Mouse (Mus musculus) heart, postnatal 0 days (tissue): ENCODE measurements at regions not wholly inside any gene's neighbourhood (a gene's known extent, or its start where the extent isn't known, plus 50 kb on each side); places are given as distances from the start of the nearest gene placed in this dataset.
A peak's percentile ranks its signal among the peaks of the same experiment; 100 is the strongest.

ENCODE experiments used
- ATAC-seq: fragments of 200-750 bp; cut with Nextera tagmentation; 2 replicates; pipeline ENCODE4 v1.8.0; 2017; ENCODE audit warnings: low read depth, moderate number of reproducible peaks, moderate library complexity; ENCODE audit not compliant: insufficient read depth
- DNase-seq: peaks from one replicate; pipeline ENCODE4 v3.0.0-alpha.2; 2016; ENCODE audit warnings: low spot score
- H3K27ac ChIP-seq: fragments of 300-500 bp; sonication (generic); 2 replicates; pipeline ENCODE4 v1.5.1; 2014; ENCODE audit warnings: low read depth, mild to moderate bottlenecking
- H3K27me3 ChIP-seq: fragments of 300-500 bp; sonication (generic); 2 replicates; pipeline ENCODE4 v1.6.1; 2014; ENCODE audit warnings: low read length, mixed read lengths; ENCODE audit not compliant: control insufficient read depth, insufficient read depth
- H3K36me3 ChIP-seq: fragments of 300-500 bp; sonication (generic); replicated peaks from 2 replicates; pipeline ENCODE4 v1.6.1; 2014; ENCODE audit warnings: low read length, mixed read lengths; ENCODE audit not compliant: control insufficient read depth, insufficient read depth
- H3K4me1 ChIP-seq: fragments of 300-500 bp; sonication (generic); 2 replicates; pipeline ENCODE4 v1.6.1; 2014; ENCODE audit warnings: antibody characterized with exemption; ENCODE audit not compliant: control insufficient read depth, insufficient read depth
- H3K4me2 ChIP-seq: fragments of 300-500 bp; sonication (generic); 2 replicates; pipeline ENCODE4 v1.6.1; 2014; ENCODE audit warnings: low read depth, mild to moderate bottlenecking, low read length, moderate library complexity
- H3K4me3 ChIP-seq: fragments of 300-500 bp; sonication (generic); 2 replicates; pipeline ENCODE4 v1.5.1; 2014; ENCODE audit warnings: low read depth, low read length
- H3K9ac ChIP-seq: fragments of 300-500 bp; sonication (generic); replicated peaks from 2 replicates; pipeline ENCODE4 v1.6.1; 2014; ENCODE audit warnings: low read depth, low read length, mixed read lengths
- H3K9me3 ChIP-seq: fragments of 300-500 bp; sonication (generic); replicated peaks from 2 replicates; pipeline ENCODE4 v1.6.1; 2016; ENCODE audit warnings: low read length; ENCODE audit not compliant: control insufficient read depth
- CTCF ChIP-seq: IDR thresholded peaks from 2 replicates; pipeline ENCODE4 v1.5.1; 2016; ENCODE audit warnings: antibody characterized with exemption, control low read depth, low read depth
- EP300 ChIP-seq: IDR thresholded peaks from 2 replicates; pipeline ENCODE4 v1.6.1; 2016; ENCODE audit warnings: antibody characterized with exemption, low read depth
- WGBS: fragments of 180-500 bp; shearing (Covaris S2); extraction: QIAGEN DNeasy Blood & Tissue Kit; methylation state at CpG from one replicate; pipeline ENCODE4 v1.1.7; 2014; 5-methylcytosine and 5-hydroxymethylcytosine counted together

GRCm38 (mm10) chr16:95872436-95872835, 118.3 kb downstream of the Psmg1 start:
- H3K4me2 ChIP-seq: no peak overlapping the region
- H3K27me3 ChIP-seq: no peaks in the 10 kb centered on the region
- H3K4me3 ChIP-seq: no peak overlapping the region
- 48% methylated on average over 3 of the region's 3 CpGs for WGBS
- H3K9me3 ChIP-seq: no peaks in the 10 kb centered on the region
- H3K9ac ChIP-seq: no peak overlapping the region
- TF ChIP-seq CTCF (no peak), EP300 (peak; percentile 90)
- peak; percentile 79 for ATAC-seq
- no peaks in the 10 kb centered on the region for H3K4me1 ChIP-seq
- DNase-seq: peak; percentile 51
- H3K27ac ChIP-seq: peak overlapping the region; percentile 53
- H3K36me3 ChIP-seq: no peaks in the 10 kb centered on the region

GRCm38 (mm10) chr16:95870291-95870690, 120.5 kb downstream of the Psmg1 start:
- Histone ChIP-seq H3K27ac (peak overlapping the region; percentile 47), H3K4me3 (no peak overlapping the region), H3K27me3 (no peaks in the 10 kb centered on the region), H3K4me1 (no peaks in the 10 kb centered on the region), H3K9ac (no peak overlapping the region), H3K36me3 (no peaks in the 10 kb centered on the region), H3K4me2 (no peak overlapping the region), H3K9me3 (no peaks in the 10 kb centered on the region)
- 54% methylated on average over 2 of the region's 2 CpGs for WGBS
- TF ChIP-seq CTCF: no peak
- no peak for TF ChIP-seq EP300
- DNase-seq: no peak
- ATAC-seq: no peak

- no peak for ATAC-seq
- Histone ChIP-seq H3K4me2 (no peak overlapping the region), H3K9ac (no peak overlapping the region), H3K4me3 (no peak overlapping the region), H3K4me1 (no peaks in the 10 kb centered on the region), H3K9me3 (no peaks in the 10 kb centered on the region), H3K27ac (peak overlapping the region; percentile 47; the same call in 1 of the 2 replicates), H3K36me3 (no peaks in the 10 kb centered on the region), H3K27me3 (no peaks in the 10 kb centered on the region)
- 42% methylated on average over 5 of the region's 5 CpGs for WGBS
- no peak for DNase-seq
- TF ChIP-seq CTCF (no peak), EP300 (no peak)
These were observed 121.3 kb downstream of the Psmg1 start for GRCm38 (mm10) chr16:95869501-95869900.

DNA sequence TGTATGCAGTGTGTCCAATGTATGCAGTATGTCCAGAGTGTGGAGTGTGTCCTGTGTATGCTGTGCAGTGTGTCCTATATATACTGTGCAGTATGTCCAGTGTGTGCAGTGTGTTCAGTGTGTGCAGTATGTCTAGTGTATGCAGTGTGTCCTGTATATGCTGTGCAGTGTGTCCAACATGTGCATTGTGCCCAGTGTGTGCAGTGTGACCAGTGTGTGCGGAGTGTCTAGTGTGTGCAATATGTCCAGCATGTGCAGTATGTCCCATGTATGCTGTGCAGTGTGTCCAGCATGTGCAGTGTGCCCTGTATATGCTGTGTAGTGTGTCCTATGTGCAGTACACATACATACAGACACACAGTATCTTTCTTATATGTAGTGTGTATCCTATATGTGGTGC, 121.9 kb downstream of the Psmg1 start:
- Histone ChIP-seq H3K36me3 (no peaks in the 10 kb centered on the region), H3K4me3 (no peak overlapping the region), H3K27me3 (no peaks in the 10 kb centered on the region), H3K4me2 (no peak overlapping the region), H3K9ac (no peak overlapping the region), H3K4me1 (no peaks in the 10 kb centered on the region), H3K9me3 (no peaks in the 10 kb centered on the region), H3K27ac (no peak overlapping the region)
- ATAC-seq: no peak
- WGBS: 93% methylated on average over 1 of the region's 1 CpGs
- DNase-seq: no peak
- TF ChIP-seq CTCF (no peak), EP300 (no peak)

DNA sequence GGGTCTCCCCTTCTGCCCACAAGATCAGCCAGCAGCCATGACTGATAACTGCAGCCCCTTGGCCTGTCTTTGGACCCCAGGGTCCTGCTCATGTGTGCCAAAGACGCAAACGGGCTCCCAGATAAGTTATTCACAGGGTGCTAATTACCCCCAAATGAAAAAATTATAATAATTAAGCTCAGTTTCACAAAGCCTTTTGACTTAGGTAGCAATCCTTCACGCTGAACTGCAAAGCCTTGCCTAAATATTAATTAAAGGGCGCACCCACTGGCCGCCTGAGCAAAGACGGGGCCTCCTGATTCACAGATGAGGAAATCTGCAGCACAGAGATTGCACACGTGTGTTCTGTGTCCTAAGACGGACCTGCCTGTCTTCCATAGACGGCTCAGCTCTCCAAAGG, 123.2 kb downstream of the Psmg1 start:
- H3K9me3 ChIP-seq: no peaks in the 10 kb centered on the region
- H3K27ac ChIP-seq: no peak overlapping the region; the same call in 1 of the 2 replicates
- DNase-seq (no peak), ATAC-seq (no peak)
- H3K4me3 ChIP-seq: no peak overlapping the region
- no peak overlapping the region for H3K9ac ChIP-seq
- no peaks in the 10 kb centered on the region for H3K36me3 ChIP-seq
- 72% methylated on average over 9 of the region's 9 CpGs for WGBS
- 0 out of 2 replicates have a peak, but pooled peaks cover 4% of the 10 kb centered on the region for H3K4me1 ChIP-seq
- TF ChIP-seq CTCF (no peak), EP300 (no peak)
- no peaks in the 10 kb centered on the region for H3K27me3 ChIP-seq
- no peak overlapping the region for H3K4me2 ChIP-seq

DNA sequence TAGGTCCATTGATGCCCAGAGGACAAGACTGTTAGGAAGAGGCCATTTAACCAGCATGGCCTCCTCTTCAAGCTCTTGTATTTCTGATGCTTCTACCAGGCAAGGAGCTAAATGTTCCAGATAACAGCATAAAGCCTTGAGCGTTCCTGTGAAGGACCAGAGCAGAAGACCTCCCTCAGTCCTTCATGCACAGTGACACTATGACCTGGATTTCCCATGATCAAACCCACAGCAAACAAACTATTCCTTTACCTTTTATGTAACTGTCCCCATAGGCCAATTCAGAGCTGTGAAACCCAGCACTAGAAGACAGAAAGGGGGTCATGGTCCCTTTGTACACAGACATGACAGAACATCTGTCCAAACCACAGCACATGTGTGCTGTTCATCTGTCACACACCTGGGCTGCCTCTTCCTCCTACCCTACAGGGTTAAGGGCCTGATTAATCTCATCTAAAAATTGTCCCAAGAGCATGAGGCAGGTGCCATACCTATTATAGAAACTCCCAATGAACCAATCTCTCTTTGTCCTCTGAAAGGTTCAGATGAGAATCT, 123.8 kb downstream of the Psmg1 start:
- 0 out of 2 replicates have a peak, but pooled peaks cover 7% of the 10 kb centered on the region for H3K4me1 ChIP-seq
- H3K9ac ChIP-seq: no peak overlapping the region
- H3K27ac ChIP-seq: no peak overlapping the region; the same call in 1 of the 2 replicates
- TF ChIP-seq EP300: no peak
- TF ChIP-seq CTCF: no peak
- DNase-seq (no peak), ATAC-seq (no peak)
- no peaks in the 10 kb centered on the region for H3K27me3 ChIP-seq
- H3K4me3 ChIP-seq: no peak overlapping the region
- no peaks in the 10 kb centered on the region for H3K9me3 ChIP-seq
- no peaks in the 10 kb centered on the region for H3K36me3 ChIP-seq
- H3K4me2 ChIP-seq: no peak overlapping the region
- 80% methylated on average over 1 of the region's 1 CpGs for WGBS
